Mouse (Mus musculus): ENCODE results near the gene Has1. TPM values are rescaled to one million over a fixed set of nuclear protein-coding genes. Genes with fewer than 3 reads are reported as not detected.

The Has1 gene
- total RNA-seq, 2 experiments from 2014 or later, result not detected

DNA sequence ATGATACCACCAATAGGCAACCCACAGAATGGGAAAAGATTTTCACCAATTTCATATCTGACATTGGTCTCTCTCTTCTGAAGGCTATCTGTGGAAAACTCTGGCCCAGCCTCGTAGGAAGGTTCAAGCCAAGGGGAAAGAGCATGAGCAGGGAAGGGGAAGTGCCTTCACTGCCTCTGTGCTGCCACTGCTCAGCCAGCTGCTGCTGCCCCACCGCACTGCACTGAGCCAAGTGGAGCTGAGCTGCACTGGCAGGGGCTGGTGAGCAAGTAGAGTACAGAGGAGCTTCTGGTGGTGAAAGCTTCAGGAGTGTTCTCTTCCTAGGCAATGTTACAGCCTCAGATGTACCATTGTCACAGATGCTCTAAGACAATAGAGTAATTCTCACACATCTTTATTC, 59.5 kb downstream of the Has1 start:
- 0 out of 2 replicates have a peak, but pooled peaks have one; percentile 42 for ATAC-seq (replicated peaks; ENCODE audit: poor library complexity)

Other genes with a start within 250 kb of the Has1 start
- 70.8 and 72.5 TPM in 2 replicates for gene Lnpep, start 230.2 kb downstream of the Has1 start, total RNA-seq (2015)
- 40.0 and 51.7 TPM in 2 replicates for gene Lnpep, start 230.2 kb downstream of the Has1 start, total RNA-seq (2017)
- gene Vmn2r90, start 151.5 kb downstream of the Has1 start, total RNA-seq (2015), result 0.22 TPM in 1 of 2 replicates, not detected in the other
- gene Vmn2r90, start 151.5 kb downstream of the Has1 start, total RNA-seq (2017), result not detected in 2 replicates
- 1.1 and 3.4 TPM in 2 replicates for gene Spaca6, start 28.0 kb downstream of the Has1 start, total RNA-seq (2015)
- gene Spaca6, start 28.0 kb downstream of the Has1 start, total RNA-seq (2017), result 1.0 and 1.5 TPM in 2 replicates
- 1.8 and 2.3 TPM in 2 replicates for gene Fpr1, start 28.7 kb upstream of the Has1 start, total RNA-seq (2015)
- 1.4 and 1.5 TPM in 2 replicates for gene Fpr1, start 28.7 kb upstream of the Has1 start, total RNA-seq (2017)
- 12.1 and 17.4 TPM in 2 replicates for gene Fpr2, start 32.6 kb upstream of the Has1 start, total RNA-seq (2015)
- gene Fpr2, start 32.6 kb upstream of the Has1 start, total RNA-seq (2017), result 3.3 and 4.9 TPM in 2 replicates
- gene Fpr3, start 32.6 kb upstream of the Has1 start, total RNA-seq (2015), result not detected in 2 replicates
- gene Fpr3, start 32.6 kb upstream of the Has1 start, total RNA-seq (2017), result not detected in 2 replicates
- not detected in 2 replicates for gene Fpr-rs4, start 166.5 kb upstream of the Has1 start, total RNA-seq (2015)
- not detected in 2 replicates for gene Fpr-rs4, start 166.5 kb upstream of the Has1 start, total RNA-seq (2017)
- gene Vmn2r124, start 194.2 kb upstream of the Has1 start, total RNA-seq (2015), result not detected in 2 replicates
- gene Vmn2r124, start 194.2 kb upstream of the Has1 start, total RNA-seq (2017), result not detected in 2 replicates
- gene Vmn2r91, start 229.8 kb upstream of the Has1 start, total RNA-seq (2015), result not detected in 2 replicates
- not detected in 2 replicates for gene Vmn2r91, start 229.8 kb upstream of the Has1 start, total RNA-seq (2017)

Measured in megakaryocyte progenitor cell, adult 5-6 weeks (primary cell).